Mouse (Mus musculus): ENCODE results near the gene Pomgnt1. TPM values are rescaled to one million over a fixed set of nuclear protein-coding genes. Genes with fewer than 3 reads are reported as not detected.

Pomgnt1 gene
- 54.8 and 56.0 TPM in 2 replicates for polyA plus RNA-seq (2014; fragmentation: Nextera tagmentation; extraction: Ambion mirVana)

DNA sequence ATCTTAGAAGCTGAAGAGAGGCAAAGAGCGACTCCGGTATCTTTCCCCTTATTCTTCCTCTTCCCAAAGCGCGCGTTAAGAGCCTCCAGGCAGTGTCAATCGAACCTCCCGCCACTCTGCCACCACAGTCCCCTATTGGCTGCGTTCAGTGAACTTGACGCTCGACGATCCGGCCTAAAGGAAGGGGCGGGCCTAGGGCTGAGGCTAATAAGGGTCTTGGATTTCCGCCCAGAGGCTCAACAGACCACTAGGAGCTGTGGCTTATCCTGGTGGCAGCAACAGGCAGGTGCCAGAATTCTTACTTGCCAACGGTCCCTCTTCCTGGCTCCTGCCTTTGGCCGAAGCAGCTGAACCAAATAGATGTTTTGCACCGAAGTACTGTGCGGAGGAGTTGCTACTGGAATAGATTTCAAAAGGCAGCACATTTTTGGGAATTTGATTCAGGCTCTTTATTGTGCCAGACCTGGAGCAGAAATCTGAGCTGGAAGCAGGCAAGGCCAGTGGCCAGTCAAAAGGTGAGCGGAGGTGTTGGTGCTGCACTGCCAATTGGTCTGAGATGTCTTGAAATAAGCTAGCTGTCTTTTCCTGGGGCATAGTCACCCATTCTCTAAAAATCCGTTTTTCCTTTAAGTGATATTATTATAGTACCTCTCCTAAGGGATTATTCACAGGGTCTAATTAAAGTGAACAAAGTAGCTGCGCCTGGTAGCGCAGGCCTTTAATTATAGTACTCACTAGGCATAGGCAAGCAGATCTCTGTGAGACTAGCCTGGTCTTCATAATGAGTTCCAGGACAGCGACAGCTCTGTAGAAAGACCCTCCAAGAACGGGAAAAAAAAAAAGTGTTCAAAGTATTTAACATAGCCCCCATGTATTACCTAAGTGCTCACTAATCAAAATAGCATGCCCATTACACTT, at the start of gene Pomgnt1, which contains the start of gene Rad54l:
TSS of gene Pomgnt1 (plus strand) at position 239 of the 918 bp plus-strand sequence.
TSS of gene Rad54l (minus strand) at position 89 of the 918 bp plus-strand sequence.
- peak within 1 kb of the TSS; percentile 66 for H3K9ac ChIP-seq (ENCODE audit: low read length)
- peak; percentile 99 for ATAC-seq
- H3K4me2 ChIP-seq (ENCODE audit: low read length) = peak within 1 kb of the TSS; percentile 68
- peak within 1 kb of the TSS; percentile 46 for H3K4me3 ChIP-seq (ENCODE audit: low read depth, low read length)
- WGBS = under 1% methylated on average over 24 of the region's 24 CpGs
- H3K4me1 ChIP-seq (ENCODE audit: control insufficient read depth, insufficient read depth, low read length) = peaks cover 9% of the 10 kb centered on the region
- peak within 1 kb of the TSS; percentile 55; the same call in 1 of the 2 replicates for H3K27ac ChIP-seq (ENCODE audit: low read depth, low read length)
- H3K9me3 ChIP-seq (replicated peaks; ENCODE audit: control insufficient read depth, low read length) = no peaks in the 10 kb centered on the region
- H3K27me3 ChIP-seq (replicated peaks; ENCODE audit: control insufficient read depth, insufficient read depth, low read length) = no peaks in the 10 kb centered on the region
- peak; percentile 98 for DNase-seq (ENCODE audit: low spot score)
- no peaks in the 10 kb centered on the region for H3K36me3 ChIP-seq (ENCODE audit: control insufficient read depth, insufficient read depth, low read length)

DNA sequence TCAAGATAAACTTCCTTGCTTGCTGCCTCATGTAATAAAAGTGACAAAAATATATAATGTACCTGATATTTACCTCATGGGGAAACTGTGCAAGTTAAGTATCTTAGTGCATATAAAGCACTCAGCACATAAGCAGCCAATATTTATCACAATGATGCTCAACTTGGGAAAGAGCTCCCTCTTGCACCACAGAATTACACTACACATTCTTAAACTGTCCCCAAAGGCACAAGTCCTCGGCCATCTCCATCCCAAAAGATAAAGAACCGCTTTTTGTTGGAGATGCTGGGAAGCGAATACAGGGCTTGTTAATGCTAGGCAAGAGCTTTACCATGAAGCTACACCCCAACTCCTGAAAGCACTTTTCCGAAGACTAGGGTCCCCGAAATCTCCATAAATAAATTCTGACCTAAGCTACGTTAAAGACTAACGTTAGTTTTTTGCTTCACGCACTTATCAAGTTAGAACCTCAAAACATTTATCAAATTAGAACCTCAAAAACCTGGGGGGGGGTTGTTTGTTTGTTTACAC, 49.4 kb upstream of the Pomgnt1 start:
- H3K9ac ChIP-seq (ENCODE audit: low read length) = peak overlapping the region; percentile 95
- 2% methylated on average over 8 of the region's 8 CpGs for WGBS
- 0 out of 2 replicates have a peak overlapping the region, but pooled peaks have one; percentile 21 for H3K27ac ChIP-seq (ENCODE audit: low read depth, low read length)
- H3K36me3 ChIP-seq (ENCODE audit: control insufficient read depth, insufficient read depth, low read length) = peaks cover 14% of the 10 kb centered on the region
- DNase-seq (ENCODE audit: low spot score) (peak; percentile 32), ATAC-seq (no peak)
- H3K4me2 ChIP-seq (ENCODE audit: low read length) = peak overlapping the region; percentile 91
- H3K4me1 ChIP-seq (ENCODE audit: control insufficient read depth, insufficient read depth, low read length) = peaks cover 23% of the 10 kb centered on the region
- peak overlapping the region; percentile 93 for H3K4me3 ChIP-seq (ENCODE audit: low read depth, low read length)
- no peaks in the 10 kb centered on the region for H3K27me3 ChIP-seq (replicated peaks; ENCODE audit: control insufficient read depth, insufficient read depth, low read length)
- H3K9me3 ChIP-seq (replicated peaks; ENCODE audit: control insufficient read depth, low read length) = no peaks in the 10 kb centered on the region

DNA sequence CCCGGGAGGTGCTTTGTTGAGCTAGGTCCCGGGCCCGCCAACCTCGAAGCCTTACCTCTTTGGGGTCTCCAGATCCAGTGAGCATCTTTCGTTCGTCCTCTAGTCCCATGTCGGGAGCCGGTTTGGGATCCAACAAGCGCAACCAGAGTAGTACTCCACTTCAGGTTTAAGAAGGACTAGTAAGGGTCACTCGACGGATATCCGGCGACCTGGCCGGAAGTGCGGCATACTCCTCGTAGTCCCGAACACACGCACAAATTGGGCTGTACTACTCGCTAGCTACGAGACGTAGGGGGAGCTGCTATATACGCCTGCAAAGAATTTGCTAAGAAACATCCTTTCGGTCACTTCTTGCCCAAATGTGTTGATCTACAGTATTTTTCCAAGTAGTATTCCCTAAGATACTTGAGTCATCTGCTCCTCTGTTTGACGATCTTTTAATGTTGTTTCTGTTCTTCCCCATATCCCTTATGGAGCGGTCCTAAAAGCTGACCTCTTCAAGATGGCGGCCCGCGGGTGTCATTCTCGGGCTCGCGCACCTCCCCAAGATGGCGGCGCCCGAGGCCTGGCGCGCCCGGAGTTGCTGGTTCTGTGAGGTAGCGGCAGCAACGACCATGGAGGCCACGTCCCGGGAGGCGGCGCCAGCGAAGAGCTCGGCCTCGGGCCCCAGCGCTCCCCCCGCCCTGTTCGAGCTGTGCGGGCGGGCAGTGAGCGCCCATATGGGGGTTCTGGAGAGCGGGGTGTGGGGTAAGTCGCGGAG, 48.6 kb upstream of the Pomgnt1 start, which contains the start of the genes Uqcrh and Lrrc41:
TSS of gene Uqcrh (minus strand) at position 211 of the 760 bp plus-strand sequence.
TSS of gene Lrrc41 (plus strand) at position 409 of the 760 bp plus-strand sequence.
- H3K4me3 ChIP-seq (ENCODE audit: low read depth, low read length) = peak within 1 kb of the TSS; percentile 93
- no peaks in the 10 kb centered on the region for H3K9me3 ChIP-seq (replicated peaks; ENCODE audit: control insufficient read depth, low read length)
- H3K4me2 ChIP-seq (ENCODE audit: low read length) = peak within 1 kb of the TSS; percentile 91
- H3K4me1 ChIP-seq (ENCODE audit: control insufficient read depth, insufficient read depth, low read length) = peaks cover 23% of the 10 kb centered on the region
- peak within 1 kb of the TSS; percentile 95 for H3K27ac ChIP-seq (ENCODE audit: low read depth, low read length)
- peaks cover 10% of the 10 kb centered on the region for H3K36me3 ChIP-seq (ENCODE audit: control insufficient read depth, insufficient read depth, low read length)
- WGBS = under 1% methylated on average over 55 of the region's 55 CpGs
- no peaks in the 10 kb centered on the region for H3K27me3 ChIP-seq (replicated peaks; ENCODE audit: control insufficient read depth, insufficient read depth, low read length)
- DNase-seq (ENCODE audit: low spot score) = peak; percentile 98
- ATAC-seq = peak; percentile 94
- peak within 1 kb of the TSS; percentile 95 for H3K9ac ChIP-seq (ENCODE audit: low read length)

DNA sequence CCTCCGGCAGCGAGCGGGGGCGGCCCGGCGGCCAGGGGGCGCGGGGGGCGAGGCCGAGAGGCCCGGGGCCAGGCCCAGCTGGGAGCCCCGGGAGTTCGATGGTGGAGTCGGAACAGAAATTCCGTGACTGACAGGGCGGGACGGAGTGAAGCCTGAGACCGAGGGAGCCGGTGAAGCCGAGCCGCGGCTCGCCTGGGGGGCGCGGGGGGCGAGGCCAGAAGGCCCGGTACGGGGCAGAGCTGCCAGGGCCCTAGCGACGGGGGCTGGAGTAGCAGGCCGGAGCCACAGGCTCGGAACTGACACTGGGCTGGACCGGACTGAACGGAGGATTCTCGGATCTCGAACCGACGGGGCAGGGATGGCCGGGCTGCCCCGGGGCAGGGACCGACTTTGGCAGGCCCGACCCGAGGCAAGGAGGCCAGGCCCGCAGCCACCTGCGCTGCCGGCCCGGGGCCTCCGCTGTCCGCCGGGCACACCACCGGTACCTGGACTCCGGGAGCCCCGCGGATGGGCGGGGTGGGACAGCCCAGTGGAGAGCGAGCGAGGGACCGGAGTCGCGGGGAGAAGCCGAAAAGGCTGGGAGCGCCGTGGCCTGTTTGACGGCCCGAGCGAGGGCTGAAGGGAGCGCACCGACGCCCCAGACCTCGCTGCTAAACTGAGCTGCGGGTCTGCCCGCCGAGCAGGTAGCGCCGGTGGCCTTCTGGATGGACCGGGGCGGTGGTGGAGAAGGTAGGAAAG, 47.8 kb upstream of the Pomgnt1 start:
- Histone ChIP-seq H3K4me2 (ENCODE audit: low read length) (peak overlapping the region; percentile 91), H3K9ac (ENCODE audit: low read length) (peak overlapping the region; percentile 95), H3K4me3 (ENCODE audit: low read depth, low read length) (peak overlapping the region; percentile 93), H3K9me3 (replicated peaks; ENCODE audit: control insufficient read depth, low read length) (no peaks in the 10 kb centered on the region), H3K4me1 (ENCODE audit: control insufficient read depth, insufficient read depth, low read length) (peaks cover 23% of the 10 kb centered on the region), H3K27ac (ENCODE audit: low read depth, low read length) (peak overlapping the region; percentile 95), H3K27me3 (replicated peaks; ENCODE audit: control insufficient read depth, insufficient read depth, low read length) (no peaks in the 10 kb centered on the region), H3K36me3 (ENCODE audit: control insufficient read depth, insufficient read depth, low read length) (peaks cover 10% of the 10 kb centered on the region)
- peak; percentile 58 for DNase-seq (ENCODE audit: low spot score)
- WGBS = under 1% methylated on average over 69 of the region's 77 CpGs
- peak; percentile 70 for ATAC-seq

DNA sequence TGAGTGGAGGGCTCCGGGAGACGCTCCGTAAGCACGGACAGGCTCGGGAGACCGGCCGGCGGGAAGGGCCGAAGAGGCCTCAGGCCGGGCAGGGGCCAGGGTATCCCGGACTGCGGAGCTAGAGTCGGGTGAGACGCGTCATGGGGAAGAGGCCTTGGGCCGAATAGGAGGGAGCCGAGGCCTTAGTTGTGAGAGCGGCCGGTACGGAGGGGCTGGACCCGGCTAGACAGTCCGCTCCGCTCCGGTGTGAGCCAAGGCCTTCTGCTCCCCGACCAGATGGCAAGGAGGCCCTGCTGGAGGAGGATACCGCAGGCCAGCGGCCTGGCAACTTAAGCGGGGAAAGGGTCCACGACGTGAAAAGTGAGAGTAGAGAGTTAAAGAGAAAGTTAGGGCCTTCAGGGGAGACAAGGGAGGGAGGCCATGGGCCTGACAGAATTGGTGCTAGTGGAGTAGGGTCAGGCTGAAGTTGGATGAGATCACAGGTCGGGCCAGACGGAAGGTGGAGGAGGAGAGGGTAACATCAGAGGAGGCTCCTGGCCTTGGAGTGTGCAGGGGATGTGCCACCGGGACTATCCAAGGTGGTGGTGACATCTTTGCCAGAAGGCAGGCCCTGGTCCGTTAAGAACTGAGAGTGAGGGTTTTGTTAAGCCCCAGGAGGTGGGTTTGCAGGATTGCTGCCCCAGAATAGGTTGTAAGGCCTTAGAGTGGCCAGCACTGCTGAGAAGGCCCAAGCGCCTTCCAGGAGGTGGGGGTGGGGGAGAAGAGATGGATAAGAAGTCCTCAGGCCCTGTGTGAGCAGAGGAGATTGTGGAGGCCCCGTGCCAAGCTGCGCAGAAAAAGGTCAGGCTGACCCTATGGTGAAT, 47.0 kb upstream of the Pomgnt1 start:
- DNase-seq (ENCODE audit: low spot score) (peak; percentile 22), ATAC-seq (peak; percentile 19)
- H3K36me3 ChIP-seq (ENCODE audit: control insufficient read depth, insufficient read depth, low read length) = peaks cover 18% of the 10 kb centered on the region
- peak overlapping the region; percentile 91 for H3K4me2 ChIP-seq (ENCODE audit: low read length)
- peak overlapping the region; percentile 95 for H3K27ac ChIP-seq (ENCODE audit: low read depth, low read length)
- H3K9ac ChIP-seq (ENCODE audit: low read length) = peak overlapping the region; percentile 95
- no peaks in the 10 kb centered on the region for H3K27me3 ChIP-seq (replicated peaks; ENCODE audit: control insufficient read depth, insufficient read depth, low read length)
- H3K4me3 ChIP-seq (ENCODE audit: low read depth, low read length) = peak overlapping the region; percentile 93
- WGBS = 2% methylated on average over 37 of the region's 37 CpGs
- peaks cover 23% of the 10 kb centered on the region for H3K4me1 ChIP-seq (ENCODE audit: control insufficient read depth, insufficient read depth, low read length)
- no peaks in the 10 kb centered on the region for H3K9me3 ChIP-seq (replicated peaks; ENCODE audit: control insufficient read depth, low read length)

DNA sequence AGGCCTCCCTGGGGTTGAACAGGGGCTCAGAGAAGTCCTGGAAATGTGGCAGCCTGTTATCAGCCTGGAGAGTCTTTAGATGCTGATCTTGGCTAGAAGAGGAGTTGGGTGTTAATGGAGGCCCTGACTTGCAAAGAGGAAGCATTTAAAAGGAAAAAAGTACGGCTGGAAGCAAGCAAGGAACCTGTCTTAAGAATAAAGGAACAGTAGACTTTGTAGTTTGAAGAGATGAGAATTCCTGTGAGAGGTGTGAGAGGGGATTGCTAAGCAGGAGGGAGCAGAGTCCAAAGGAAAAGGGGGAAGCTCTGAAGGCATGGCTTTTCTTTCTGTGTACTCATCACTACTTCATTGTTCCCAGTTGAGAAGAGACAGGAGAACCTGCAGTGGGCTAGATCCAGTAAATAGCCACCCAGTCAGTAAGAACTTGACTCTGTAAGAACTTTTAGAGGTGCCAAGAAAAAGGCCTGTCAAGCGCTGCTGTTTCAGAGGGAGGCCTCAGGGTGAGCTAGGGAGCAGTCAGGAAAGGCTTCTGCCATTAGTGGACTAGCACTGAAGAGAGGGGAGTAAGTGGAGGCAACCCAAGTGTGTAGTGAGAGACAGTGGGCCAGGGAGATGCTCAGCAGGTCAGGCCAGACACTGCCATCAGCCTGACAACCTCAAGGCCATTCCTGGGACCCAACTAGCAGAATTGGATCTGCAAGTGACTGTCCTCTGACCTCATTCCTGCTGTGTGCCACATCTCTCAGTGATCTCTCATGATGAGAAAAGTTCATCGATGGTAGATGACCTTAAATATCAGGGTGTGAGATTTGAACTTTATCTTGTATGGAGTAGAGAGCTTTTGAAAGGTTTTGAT, 46.2 kb upstream of the Pomgnt1 start:
- DNase-seq (ENCODE audit: low spot score) = no peak
- no peak for ATAC-seq
- no peaks in the 10 kb centered on the region for H3K27me3 ChIP-seq (replicated peaks; ENCODE audit: control insufficient read depth, insufficient read depth, low read length)
- H3K4me3 ChIP-seq (ENCODE audit: low read depth, low read length) = peak overlapping the region; percentile 93; the same call in 1 of the 2 replicates
- H3K36me3 ChIP-seq (ENCODE audit: control insufficient read depth, insufficient read depth, low read length) = peaks cover 26% of the 10 kb centered on the region
- 61% methylated on average over 3 of the region's 3 CpGs for WGBS
- H3K4me2 ChIP-seq (ENCODE audit: low read length) = peak overlapping the region; percentile 91
- H3K9me3 ChIP-seq (replicated peaks; ENCODE audit: control insufficient read depth, low read length) = no peaks in the 10 kb centered on the region
- peak overlapping the region; percentile 95 for H3K9ac ChIP-seq (ENCODE audit: low read length)
- no peak overlapping the region for H3K27ac ChIP-seq (ENCODE audit: low read depth, low read length)
- peaks cover 23% of the 10 kb centered on the region for H3K4me1 ChIP-seq (ENCODE audit: control insufficient read depth, insufficient read depth, low read length)
